Mouse (Mus musculus) heart, postnatal 4 days (tissue): ENCODE results near the gene Mpped2. TPM values are rescaled to one million over a fixed set of nuclear protein-coding genes. Genes with fewer than 3 reads are reported as not detected.

ENCODE experiments used
- DNase-seq: peaks from one replicate; pipeline ENCODE4 v3.0.0; 2021
- total RNA-seq, 2 experiments: library from RNA; stranded (reverse); gene quantifications; 2 replicates each; pipeline ENCODE4 v1.2.3; 2021

Gene Mpped2
- total RNA-seq, 2 experiments from 2014 or later = 24.9 to 27.7 TPM

- no peak for DNase-seq
Measured at GRCm38 (mm10) chr2:106705664-106706063, 12.6 kb downstream of the Mpped2 start.

- no peak for DNase-seq
Measured at GRCm38 (mm10) chr2:106707136-106707535, 14.1 kb downstream of the Mpped2 start.

GRCm38 (mm10) chr2:106710862-106711477 lies 17.9 kb downstream of the Mpped2 start:
- no peak for DNase-seq

- no peak for DNase-seq
Measured at GRCm38 (mm10) chr2:106711506-106711905, 18.4 kb downstream of the Mpped2 start.

- DNase-seq = no peak
Measured at GRCm38 (mm10) chr2:106713151-106713550, 20.1 kb downstream of the Mpped2 start.

- DNase-seq = no peak
Measured at GRCm38 (mm10) chr2:106715674-106716364, 22.8 kb downstream of the Mpped2 start.

- no peak for DNase-seq
Measured at GRCm38 (mm10) chr2:106716365-106716717, 23.3 kb downstream of the Mpped2 start.

GRCm38 (mm10) chr2:106718888-106719287 lies 25.8 kb downstream of the Mpped2 start:
- DNase-seq = no peak

GRCm38 (mm10) chr2:106719434-106719833 lies 26.4 kb downstream of the Mpped2 start:
- peak; percentile 49 for DNase-seq

GRCm38 (mm10) chr2:106720644-106721043 lies 27.6 kb downstream of the Mpped2 start:
- no peak for DNase-seq

GRCm38 (mm10) chr2:106722020-106722419 lies 29.0 kb downstream of the Mpped2 start:
- DNase-seq = no peak

GRCm38 (mm10) chr2:106729951-106730564 lies 37.0 kb downstream of the Mpped2 start:
- peak; percentile 12 for DNase-seq

- DNase-seq = no peak
Measured at GRCm38 (mm10) chr2:106730608-106731007, 37.5 kb downstream of the Mpped2 start.

- no peak for DNase-seq
Measured at GRCm38 (mm10) chr2:106731478-106731877, 38.4 kb downstream of the Mpped2 start.

- DNase-seq = no peak
Measured at GRCm38 (mm10) chr2:106732171-106732570, 39.1 kb downstream of the Mpped2 start.

GRCm38 (mm10) chr2:106733396-106733795 lies 40.3 kb downstream of the Mpped2 start:
- no peak for DNase-seq

- DNase-seq = no peak
Measured at GRCm38 (mm10) chr2:106734004-106734403, 40.9 kb downstream of the Mpped2 start.

GRCm38 (mm10) chr2:106735211-106735610 lies 42.1 kb downstream of the Mpped2 start:
- no peak for DNase-seq

GRCm38 (mm10) chr2:106735792-106736359 lies 42.8 kb downstream of the Mpped2 start:
- no peak for DNase-seq

GRCm38 (mm10) chr2:106738951-106739350 lies 45.9 kb downstream of the Mpped2 start:
- no peak for DNase-seq

GRCm38 (mm10) chr2:106744086-106744485 lies 51.0 kb downstream of the Mpped2 start:
- no peak for DNase-seq

GRCm38 (mm10) chr2:106744601-106745000 lies 51.5 kb downstream of the Mpped2 start:
- DNase-seq = no peak

GRCm38 (mm10) chr2:106745364-106745763 lies 52.3 kb downstream of the Mpped2 start:
- no peak for DNase-seq

GRCm38 (mm10) chr2:106746211-106746610 lies 53.1 kb downstream of the Mpped2 start:
- DNase-seq = no peak
